Mouse (Mus musculus) hindbrain, embryonic 13.5 days (tissue): Measurements from ENCODE around the gene Olfr1423. TPM values are rescaled to one million over a fixed set of nuclear protein-coding genes. Genes with fewer than 3 reads are reported as not detected.

ENCODE experiments used
- ATAC-seq: fragments of 200-750 bp; cut with Nextera tagmentation; 2 replicates; pipeline ENCODE4 v1.8.0; 2017; ENCODE audit warnings: moderate TSS enrichment; ENCODE audit not compliant: low FRiP score
- H3K27ac ChIP-seq: fragments of 300-500 bp; sonication (generic); 2 replicates; pipeline ENCODE4 v1.5.1; 2015; ENCODE audit warnings: inconsistent platforms, mild to moderate bottlenecking, moderate library complexity
- H3K27me3 ChIP-seq: fragments of 300-500 bp; sonication (generic); 2 replicates; pipeline ENCODE4 v1.6.1; 2015; ENCODE audit warnings: mild to moderate bottlenecking, inconsistent platforms
- H3K36me3 ChIP-seq: fragments of 300-500 bp; sonication (generic); 2 replicates; pipeline ENCODE4 v1.6.1; 2015; ENCODE audit warnings: mild to moderate bottlenecking, inconsistent platforms
- H3K4me1 ChIP-seq: fragments of 300-500 bp; sonication (generic); replicated peaks from 2 replicates; pipeline ENCODE4 v1.6.1; 2015; ENCODE audit warnings: inconsistent platforms
- H3K4me2 ChIP-seq: fragments of 300-500 bp; sonication (generic); 2 replicates; pipeline ENCODE4 v1.6.1; 2015; ENCODE audit warnings: inconsistent platforms, mild to moderate bottlenecking, moderate library complexity
- H3K4me3 ChIP-seq: fragments of 300-500 bp; sonication (generic); 2 replicates; pipeline ENCODE4 v1.5.1; 2015; ENCODE audit warnings: mild to moderate bottlenecking, inconsistent platforms
- H3K9ac ChIP-seq: fragments of 300-500 bp; sonication (generic); 2 replicates; pipeline ENCODE4 v1.6.1; 2015; ENCODE audit warnings: mild to moderate bottlenecking, inconsistent platforms
- H3K9me3 ChIP-seq: fragments of 300-500 bp; sonication (generic); 2 replicates; pipeline ENCODE4 v1.6.1; 2016; ENCODE audit warnings: inconsistent platforms
- WGBS: fragments of 180-500 bp; shearing (Covaris S2); methylation state at CpG from one replicate; pipeline ENCODE4 v1.1.7; 2015; 5-methylcytosine and 5-hydroxymethylcytosine counted together
- polyA plus RNA-seq: library from polyadenylated mRNA; unstranded; fragments of >200 nt; fragmentation: Nextera tagmentation; extraction: Ambion mirVana; gene quantifications from 2 replicates; pipeline ENCODE4 v1.2.1, GENCODE M21; 2015

The Olfr1423 gene
- polyA plus RNA-seq, 1 experiment from 2014 or later: not detected

- H3K9me3 ChIP-seq: no peaks in the 10 kb centered on the region
- peak overlapping the region; percentile 63 for H3K4me3 ChIP-seq
- H3K9ac ChIP-seq: no peak overlapping the region
- no peaks in the 10 kb centered on the region for H3K36me3 ChIP-seq
- H3K27ac ChIP-seq: no peak overlapping the region
- peak overlapping the region; percentile 68 for H3K4me2 ChIP-seq
- H3K4me1 ChIP-seq: peaks cover 5% of the 10 kb centered on the region
- ATAC-seq: no peak
- WGBS: 2% methylated on average over 10 of the region's 10 CpGs
- H3K27me3 ChIP-seq: no peaks in the 10 kb centered on the region
These were observed 28.5 kb downstream of the Olfr1423 start for GRCm38 (mm10) chr19:12012615-12013014.

- Histone ChIP-seq H3K4me1 (peaks cover 13% of the 10 kb centered on the region), H3K36me3 (no peaks in the 10 kb centered on the region), H3K4me2 (peak overlapping the region; percentile 68), H3K9ac (peak overlapping the region; percentile 35; the same call in 1 of the 2 replicates), H3K27me3 (no peaks in the 10 kb centered on the region), H3K27ac (peak overlapping the region; percentile 81), H3K4me3 (peak overlapping the region; percentile 63), H3K9me3 (no peaks in the 10 kb centered on the region)
- peak; percentile 85 for ATAC-seq
- under 1% methylated on average over 49 of the region's 49 CpGs for WGBS
These were observed 29.3 kb downstream of the Olfr1423 start for GRCm38 (mm10) chr19:12011560-12012556.

- H3K9me3 ChIP-seq: no peaks in the 10 kb centered on the region
- H3K27me3 ChIP-seq: no peaks in the 10 kb centered on the region
- peaks cover 18% of the 10 kb centered on the region for H3K4me1 ChIP-seq
- peak overlapping the region; percentile 63 for H3K4me3 ChIP-seq
- H3K4me2 ChIP-seq: peak overlapping the region; percentile 68
- 0% methylated on average over 26 of the region's 26 CpGs for WGBS
- no peaks in the 10 kb centered on the region for H3K36me3 ChIP-seq
- peak; percentile 53 for ATAC-seq
- H3K9ac ChIP-seq: peak overlapping the region; percentile 87
- H3K27ac ChIP-seq: peak overlapping the region; percentile 93
These were observed 30.1 kb downstream of the Olfr1423 start for GRCm38 (mm10) chr19:12010916-12011559.

- peak overlapping the region; percentile 93 for H3K27ac ChIP-seq
- no peaks in the 10 kb centered on the region for H3K9me3 ChIP-seq
- H3K4me2 ChIP-seq: peak overlapping the region; percentile 68
- peak overlapping the region; percentile 63 for H3K4me3 ChIP-seq
- peak overlapping the region; percentile 87 for H3K9ac ChIP-seq
- peaks cover 18% of the 10 kb centered on the region for H3K4me1 ChIP-seq
- H3K36me3 ChIP-seq: no peaks in the 10 kb centered on the region
- peak; percentile 36 for ATAC-seq
- WGBS: under 1% methylated on average over 24 of the region's 24 CpGs
- no peaks in the 10 kb centered on the region for H3K27me3 ChIP-seq
These were observed 30.8 kb downstream of the Olfr1423 start for GRCm38 (mm10) chr19:12010281-12010771.

GRCm38 (mm10) chr19:12009501-12010280 is 31.4 kb downstream of the Olfr1423 start:
- Histone ChIP-seq H3K4me2 (peak overlapping the region; percentile 68), H3K27ac (peak overlapping the region; percentile 93), H3K9ac (peak overlapping the region; percentile 87), H3K4me1 (peaks cover 21% of the 10 kb centered on the region), H3K4me3 (peak overlapping the region; percentile 63), H3K9me3 (no peaks in the 10 kb centered on the region), H3K27me3 (no peaks in the 10 kb centered on the region), H3K36me3 (no peaks in the 10 kb centered on the region)
- under 1% methylated on average over 24 of the region's 24 CpGs for WGBS
- ATAC-seq: 0 out of 2 replicates have a peak, but pooled peaks have one; percentile 2

GRCm38 (mm10) chr19:12008410-12009380 is 32.4 kb downstream of the Olfr1423 start:
- Histone ChIP-seq H3K9me3 (no peaks in the 10 kb centered on the region), H3K4me1 (peaks cover 27% of the 10 kb centered on the region), H3K27me3 (no peaks in the 10 kb centered on the region), H3K9ac (no peak overlapping the region), H3K27ac (no peak overlapping the region), H3K4me3 (peak overlapping the region; percentile 5; the same call in 1 of the 2 replicates), H3K36me3 (no peaks in the 10 kb centered on the region), H3K4me2 (peak overlapping the region; percentile 20; the same call in 1 of the 2 replicates)
- ATAC-seq: no peak
- WGBS: 24% methylated on average over 17 of the region's 17 CpGs

- H3K4me2 ChIP-seq: peak overlapping the region; percentile 65
- no peaks in the 10 kb centered on the region for H3K27me3 ChIP-seq
- ATAC-seq: no peak
- 0 out of 2 replicates have a peak overlapping the region, but pooled peaks have one; percentile 68 for H3K9ac ChIP-seq
- no peaks in the 10 kb centered on the region for H3K36me3 ChIP-seq
- H3K4me1 ChIP-seq: peaks cover 23% of the 10 kb centered on the region
- H3K9me3 ChIP-seq: no peaks in the 10 kb centered on the region
- H3K27ac ChIP-seq: no peak overlapping the region
- 10% methylated on average over 17 of the region's 17 CpGs for WGBS
- peak overlapping the region; percentile 58 for H3K4me3 ChIP-seq
These were observed 33.8 kb downstream of the Olfr1423 start for GRCm38 (mm10) chr19:12007105-12007931.

GRCm38 (mm10) chr19:12006361-12006947 is 34.7 kb downstream of the Olfr1423 start:
- Histone ChIP-seq H3K27me3 (no peaks in the 10 kb centered on the region), H3K9ac (peak overlapping the region; percentile 68), H3K4me3 (peak overlapping the region; percentile 58), H3K4me1 (peaks cover 23% of the 10 kb centered on the region), H3K27ac (peak overlapping the region; percentile 30; the same call in 1 of the 2 replicates), H3K9me3 (no peaks in the 10 kb centered on the region), H3K36me3 (no peaks in the 10 kb centered on the region), H3K4me2 (peak overlapping the region; percentile 65)
- 2% methylated on average over 17 of the region's 17 CpGs for WGBS
- no peak; the same call in 1 of the 2 replicates for ATAC-seq

GRCm38 (mm10) chr19:12005376-12006360 is 35.4 kb downstream of the Olfr1423 start:
- under 1% methylated on average over 41 of the region's 41 CpGs for WGBS
- Histone ChIP-seq H3K27ac (peak overlapping the region; percentile 84), H3K4me3 (peak overlapping the region; percentile 58), H3K36me3 (no peaks in the 10 kb centered on the region), H3K4me1 (peaks cover 23% of the 10 kb centered on the region), H3K9me3 (no peaks in the 10 kb centered on the region), H3K27me3 (no peaks in the 10 kb centered on the region), H3K9ac (peak overlapping the region; percentile 68), H3K4me2 (peak overlapping the region; percentile 65)
- peak; percentile 75 for ATAC-seq
